ENCODE assay signal across 8 mouse cellular contexts in the genomic region with DNA sequence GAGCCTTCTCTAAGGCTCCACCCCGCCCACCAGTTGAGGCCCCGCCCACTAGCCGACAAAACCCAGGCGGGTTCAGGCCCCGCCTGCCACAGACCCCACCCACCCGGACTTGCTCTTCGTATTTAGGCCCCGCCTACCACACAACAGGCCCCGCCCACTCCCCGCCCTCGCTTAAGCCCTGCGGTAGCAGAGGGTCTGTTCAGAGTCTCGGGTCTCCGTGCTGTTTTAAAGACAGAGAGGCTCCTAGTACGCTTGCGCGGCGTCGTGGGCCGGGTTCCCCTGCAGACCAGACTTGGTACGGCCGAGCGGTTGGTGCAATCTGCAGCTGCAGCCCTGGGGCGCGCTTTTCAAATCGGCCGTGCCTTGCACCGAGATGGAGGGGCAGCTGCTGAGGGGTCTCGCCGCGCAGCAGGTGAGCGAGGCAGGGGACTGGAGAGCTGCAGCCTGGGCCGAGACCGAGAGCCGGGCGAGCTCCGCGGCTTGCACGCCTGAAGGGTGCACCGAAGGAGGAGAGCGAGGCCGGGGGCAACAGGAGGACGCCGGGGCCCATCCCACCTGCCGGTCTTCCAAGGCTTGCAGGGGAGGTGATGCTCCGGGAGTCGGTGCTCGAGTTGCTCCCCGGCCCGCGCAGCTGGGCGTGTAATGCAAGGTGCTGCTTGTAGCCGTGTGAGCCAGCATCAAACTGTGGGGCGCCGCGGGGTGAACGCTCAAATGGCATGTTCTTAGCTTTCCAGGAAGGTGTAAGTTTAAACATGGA. TPM values are rescaled to one million over a fixed set of nuclear protein-coding genes. Genes with fewer than 3 reads are reported as not detected.
DNase-seq lines count a peak whose midpoint lies in the region; ATAC-seq and TF ChIP-seq lines count a peak whose summit lies in the region.

A gene (plus strand): TSS at position 170 of the 757 bp plus-strand sequence.

- H3K4me3 ChIP-seq in bone marrow macrophage, adult 2 months (ENCODE audit: insufficient read depth, low read length), result peak within 1 kb of the TSS; percentile 81
- H3K4me3 ChIP-seq in embryonic facial prominence, embryonic 15.5 days (replicated peaks), result peak within 1 kb of the TSS; percentile 75
- H3K4me3 ChIP-seq in limb, embryonic 15.5 days, result peak within 1 kb of the TSS; percentile 73
- H3K4me3 ChIP-seq in midbrain, postnatal 0 days (ENCODE audit: low read depth, low read length), result peak within 1 kb of the TSS; percentile 70

- H3K4me2 ChIP-seq in embryonic facial prominence, embryonic 15.5 days (replicated peaks), result peak within 1 kb of the TSS; percentile 99
- H3K4me2 ChIP-seq in limb, embryonic 15.5 days, result peak within 1 kb of the TSS; percentile 100
- H3K4me2 ChIP-seq in midbrain, postnatal 0 days (ENCODE audit: low read depth, low read length, poor library complexity, severe bottlenecking), result peak within 1 kb of the TSS; percentile 100

- no peak for TF ChIP-seq POLR2A in bone marrow macrophage, adult 2 months (IDR thresholded peaks at IDR 0.05; ENCODE audit: borderline replicate concordance, low read depth, low read length)

- peak within 1 kb of the TSS; percentile 45 for H3K9ac ChIP-seq in embryonic facial prominence, embryonic 15.5 days
- H3K9ac ChIP-seq in limb, embryonic 15.5 days, result peak within 1 kb of the TSS; percentile 61
- peak within 1 kb of the TSS; percentile 60 for H3K9ac ChIP-seq in midbrain, postnatal 0 days (replicated peaks; ENCODE audit: low read length, poor library complexity, severe bottlenecking)

- H3K36me3 ChIP-seq in embryonic facial prominence, embryonic 15.5 days, result no peaks in the 10 kb centered on the region
- no peaks in the 10 kb centered on the region for H3K36me3 ChIP-seq in limb, embryonic 15.5 days
- H3K36me3 ChIP-seq in midbrain, postnatal 0 days (ENCODE audit: insufficient read depth, low read length), result no peaks in the 10 kb centered on the region

- ATAC-seq in embryonic facial prominence, embryonic 15.5 days (ENCODE audit: insufficient number of reproducible peaks, low FRiP score, low TSS enrichment, low read depth), result peak; percentile 96
- ATAC-seq in limb, embryonic 15.5 days (ENCODE audit: insufficient number of reproducible peaks, low FRiP score, low TSS enrichment, low read depth), result peak; percentile 95
- peak; percentile 98 for ATAC-seq in midbrain, postnatal 0 days (ENCODE audit: low FRiP score)

- no peak within 1 kb of the TSS for H3K27ac ChIP-seq in bone marrow macrophage, adult 2 months (ENCODE audit: insufficient read depth, low read depth, low read length)
- peak within 1 kb of the TSS; percentile 65 for H3K27ac ChIP-seq in embryonic facial prominence, embryonic 15.5 days (replicated peaks)
- 0 out of 2 replicates have a peak within 1 kb of the TSS, but pooled peaks have one; percentile 30 for H3K27ac ChIP-seq in limb, embryonic 15.5 days
- H3K27ac ChIP-seq in midbrain, postnatal 0 days (ENCODE audit: low read depth, low read length), result peak within 1 kb of the TSS; percentile 55; the same call in 1 of the 2 replicates

- no peaks in the 10 kb centered on the region for H3K27me3 ChIP-seq in embryonic facial prominence, embryonic 15.5 days
- no peaks in the 10 kb centered on the region for H3K27me3 ChIP-seq in limb, embryonic 15.5 days
- H3K27me3 ChIP-seq in midbrain, postnatal 0 days (ENCODE audit: insufficient read depth, low read length), result no peaks in the 10 kb centered on the region

- no peaks in the 10 kb centered on the region for H3K9me3 ChIP-seq in embryonic facial prominence, embryonic 15.5 days (replicated peaks)
- H3K9me3 ChIP-seq in limb, embryonic 15.5 days, result no peaks in the 10 kb centered on the region
- H3K9me3 ChIP-seq in midbrain, postnatal 0 days (ENCODE audit: low read length), result no peaks in the 10 kb centered on the region

- DNase-seq in B cell, adult 2 months, result peak; percentile 94 to 95
- DNase-seq in heart, adult 9 months (ENCODE audit: low spot score in 2 of 2), result peak; percentile 73 to 80
- peak; percentile 81 for DNase-seq in kidney, adult 9 months
- DNase-seq in midbrain, postnatal 0 days (ENCODE audit: low spot score), result peak; percentile 98
- peak; percentile 78 to 95 for DNase-seq in spleen, postnatal 10 days (ENCODE audit: low spot score in 2 of 2)

- peaks cover 3% of the 10 kb centered on the region; the same call in 1 of the 2 replicates for H3K4me1 ChIP-seq in bone marrow macrophage, adult 2 months (ENCODE audit: control insufficient read depth, insufficient read depth, low read length)
- peaks cover 12% of the 10 kb centered on the region for H3K4me1 ChIP-seq in embryonic facial prominence, embryonic 15.5 days
- no peaks in the 10 kb centered on the region for H3K4me1 ChIP-seq in limb, embryonic 15.5 days
- H3K4me1 ChIP-seq in midbrain, postnatal 0 days (ENCODE audit: insufficient read depth, low read length), result no peaks in the 10 kb centered on the region

- WGBS in embryonic facial prominence, embryonic 15.5 days, result under 1% methylated on average over 57 of the region's 57 CpGs
- WGBS in limb, embryonic 15.5 days, result under 1% methylated on average over 57 of the region's 57 CpGs
- WGBS in midbrain, postnatal 0 days, result under 1% methylated on average over 57 of the region's 57 CpGs

- TF ChIP-seq CTCF in bone marrow macrophage, adult 2 months (IDR thresholded peaks at IDR 0.05; ENCODE audit: low read depth, low read length), result no peak
- TF ChIP-seq CTCF in midbrain, postnatal 0 days (IDR thresholded peaks at IDR 0.05), result peak; percentile 52

RNA-seq across cellular contexts. Expression of the gene that starts here (rescaled TPM):
- polyA plus RNA-seq in bone marrow macrophage, adult 2 months (2012; ENCODE audit: insufficient read depth, insufficient read length, missing spikeins), result 1.3 and 1.7 TPM in 2 replicates
- polyA plus RNA-seq in embryonic facial prominence, embryonic 15.5 days (2015; fragmentation: Nextera tagmentation; extraction: Ambion mirVana), result 6.7 and 7.9 TPM in 2 replicates
- 5.9 and 6.0 TPM in 2 replicates for polyA plus RNA-seq in limb, embryonic 15.5 days (2015; fragmentation: Nextera tagmentation; extraction: Ambion mirVana)
- 2.4 and 3.0 TPM in 2 replicates for total RNA-seq in midbrain, postnatal 0 days (2014; rRNA removed)
- 2.8 TPM in 2 replicates for polyA plus RNA-seq in midbrain, postnatal 0 days (2015; fragmentation: Nextera tagmentation; extraction: Ambion mirVana)
